Mouse (Mus musculus) left cerebral cortex, adult 2 months (tissue): ENCODE results near the gene Olfr1246. TPM values are rescaled to one million over a fixed set of nuclear protein-coding genes. Genes with fewer than 3 reads are reported as not detected.
"Not testable (repeated sequence)": the region's sequence is repeated elsewhere in the genome, so short reads cannot be mapped to it uniquely, and the experiment has no call there.

Source experiments
- DNase-seq, 2 experiments: peaks; one replicate each; pipeline ENCODE4 v3.0.0; 2021 to 2022; ENCODE audit warnings: low spot score in 2 of 2, mixed read lengths in 1 of 2; ENCODE audit errors: extremely low spot score in 1 of 2
- H3K27ac ChIP-seq: fragments of 200-600 bp; 2 replicates; pipeline ENCODE4 v1.8.1; 2022
- H3K4me3 ChIP-seq: fragments of 200-600 bp; 2 replicates; pipeline ENCODE4 v1.8.1; 2022
- CTCF ChIP-seq: fragments of 200-600 bp; IDR thresholded peaks from 2 replicates; pipeline ENCODE4 v1.8.1; 2022; ENCODE audit warnings: antibody characterized with exemption, mild to moderate bottlenecking, moderate library complexity
- intact Hi-C: fragments of 180-260 bp; cut with DNase I; formaldehyde crosslinking; loops from one replicate; pipeline ENCODE4 v1.15.1; 2025
- long read RNA-seq, 2 experiments: library from polyadenylated mRNA; stranded (forward); transcript quantifications; one replicate each; pipeline ENCODE4 v2.0.0; 2021; ENCODE audit warnings: borderline mapping rate in 2 of 2
- total RNA-seq, 2 experiments: library from RNA; stranded (reverse); gene quantifications; 2 replicates each; pipeline ENCODE4 v1.2.3; 2021

The Olfr1246 gene
- not detected for total RNA-seq
- long read RNA-seq, experiment 1: 0 reads
- long read RNA-seq, experiment 2: 0 reads

DNA sequence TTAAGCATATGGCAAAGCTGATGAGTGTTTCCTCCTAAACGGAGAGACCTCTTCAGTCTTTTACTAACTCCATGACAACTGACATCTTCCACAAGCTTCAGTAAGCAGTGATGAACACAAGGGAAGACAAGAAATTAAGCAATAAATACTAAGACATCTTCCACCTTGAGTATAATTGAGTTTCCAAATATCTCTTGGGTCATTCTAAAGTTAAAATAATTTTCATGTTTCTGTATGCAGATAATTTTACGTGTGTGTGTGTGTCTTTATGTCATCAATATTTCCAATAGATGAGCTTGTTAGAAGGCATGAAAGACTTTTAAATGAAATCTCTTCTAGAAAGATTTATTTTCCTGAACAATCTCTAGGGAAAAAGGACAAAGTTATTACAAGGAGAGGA lies at the start of gene Olfr1246:
Gene Olfr1246 (minus strand): TSS at position 101 of the 400 bp plus-strand sequence.
- DNase-seq: no peak
- TF ChIP-seq CTCF: no peak
- intact Hi-C loops: no loop called here
- Histone ChIP-seq H3K27ac (no peak within 1 kb of the TSS), H3K4me3 (no peak within 1 kb of the TSS)

DNA sequence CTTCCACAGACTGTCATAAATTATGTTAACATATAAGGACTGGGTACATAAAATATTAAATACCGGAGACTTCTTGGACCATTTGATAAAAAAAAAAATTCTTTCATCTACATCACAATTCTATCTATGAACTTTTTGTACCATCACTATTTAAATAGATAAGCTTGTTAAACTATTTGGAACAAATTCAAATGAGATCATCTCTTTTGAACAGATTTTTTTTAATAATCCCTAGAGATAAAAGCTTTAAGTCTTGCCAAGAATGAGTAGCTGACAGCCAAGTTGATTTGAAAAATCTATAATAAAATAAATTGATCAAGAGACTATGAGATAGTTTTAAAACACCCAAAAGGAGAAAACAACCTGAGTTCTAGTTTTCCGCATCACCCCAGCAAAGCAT lies 41.9 kb upstream of the Olfr1246 start, which contains the start of gene Olfr1249:
Gene Olfr1249 (minus strand): TSS at position 101 of the 400 bp plus-strand sequence.
- no peak for DNase-seq
- intact Hi-C loops: no loop called here

DNA sequence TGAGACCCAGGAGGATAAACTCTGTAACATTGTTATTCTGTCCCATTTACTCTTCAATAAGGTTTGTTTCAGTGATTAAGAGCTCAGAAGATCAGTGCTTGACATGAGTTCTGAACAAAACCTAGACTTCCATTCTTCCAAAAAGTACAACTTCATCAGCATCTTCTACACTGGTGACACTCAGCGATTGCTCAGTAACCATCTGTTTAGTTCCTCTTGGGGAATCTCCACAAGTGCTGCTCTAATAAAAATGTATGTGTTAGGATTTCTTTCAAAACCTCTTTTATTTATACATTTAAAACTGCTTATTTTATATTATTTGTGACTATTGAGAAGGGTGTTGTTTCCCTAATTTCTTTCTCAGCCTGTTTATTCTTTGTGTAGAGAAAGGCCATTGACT lies 25.2 kb upstream of the Olfr1246 start, which contains the start of gene Olfr1248:
Gene Olfr1248 (minus strand): TSS at position 101 of the 400 bp plus-strand sequence.
- H3K27ac ChIP-seq, H3K4me3 ChIP-seq, DNase-seq, intact Hi-C loops: not testable (repeated sequence)

More for the DNA sequence above, 41.9 kb upstream of the Olfr1246 start, which contains the start of gene Olfr1249:
- TF ChIP-seq CTCF: no peak
- Histone ChIP-seq H3K4me3 (no peak within 1 kb of the TSS), H3K27ac (no peak within 1 kb of the TSS)

DNA sequence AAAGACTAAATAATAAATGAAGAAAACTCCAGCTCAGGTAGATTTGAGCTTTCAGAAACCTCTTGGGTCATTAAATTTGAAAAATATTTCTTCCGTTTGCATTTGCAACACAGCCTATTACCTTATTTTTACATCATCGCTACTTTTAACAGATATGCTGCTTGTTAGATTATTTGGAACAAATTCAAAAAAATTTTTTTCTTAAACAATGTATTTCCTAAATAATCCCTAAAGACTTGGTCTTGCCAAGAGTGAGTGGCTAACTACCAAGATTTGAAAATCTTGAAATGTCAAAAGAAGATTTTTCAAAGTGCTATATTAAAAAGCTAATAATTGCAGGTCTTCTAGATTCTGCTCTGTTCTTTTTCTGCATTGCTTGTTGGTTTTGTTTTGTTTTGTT lies 21.1 kb upstream of the Olfr1246 start, which contains the start of gene Olfr1247:
Gene Olfr1247 (minus strand): TSS at position 101 of the 400 bp plus-strand sequence.
- no peak within 1 kb of the TSS for H3K27ac ChIP-seq
- H3K4me3 ChIP-seq: no peak within 1 kb of the TSS
- DNase-seq: no peak
- intact Hi-C loops: no loop called here
- TF ChIP-seq CTCF: no peak

DNA sequence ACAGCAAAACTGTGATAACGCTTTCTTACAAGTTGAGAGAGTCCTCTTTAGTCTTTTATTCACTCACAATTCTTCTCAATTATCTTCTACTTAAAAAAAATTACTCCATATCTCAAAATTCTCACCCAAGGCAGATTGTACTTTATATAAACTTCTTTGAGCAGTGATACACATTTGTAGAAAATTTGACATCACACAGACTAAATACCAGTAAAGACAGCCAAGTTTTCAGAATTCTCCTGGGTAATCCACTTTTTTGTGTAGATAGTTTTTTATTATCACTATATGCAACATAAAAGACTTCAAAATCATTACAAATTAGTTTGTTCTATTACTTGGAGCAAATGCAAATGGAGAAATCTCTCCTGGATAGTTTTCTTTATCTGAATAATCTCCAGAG lies 14.6 kb downstream of the Olfr1246 start, which contains the start of gene Olfr1245:
Gene Olfr1245 (minus strand): TSS at position 101 of the 400 bp plus-strand sequence.
- no peak within 1 kb of the TSS for H3K4me3 ChIP-seq
- no peak within 1 kb of the TSS for H3K27ac ChIP-seq
- no peak for DNase-seq
- no peak for TF ChIP-seq CTCF
- intact Hi-C loops: no loop called here

DNA sequence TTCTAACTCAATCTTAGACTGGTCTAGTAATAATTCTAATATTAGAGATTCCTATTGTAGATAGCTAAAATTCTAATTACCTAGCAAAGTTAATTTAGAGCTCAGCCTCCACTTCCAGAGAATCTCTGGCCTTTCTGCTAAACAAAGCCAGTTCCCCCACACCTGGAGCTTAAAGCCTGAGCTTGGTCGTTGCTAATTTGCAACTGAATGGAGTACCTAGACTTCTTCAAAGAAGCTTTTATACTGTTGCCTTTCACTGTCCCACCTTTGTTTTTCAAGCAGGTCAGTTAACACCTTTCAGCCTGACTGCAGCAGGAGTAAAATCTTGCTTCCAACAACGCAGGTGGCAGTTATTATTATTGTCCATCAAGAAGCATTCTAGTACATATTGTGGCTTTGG lies 30.3 kb downstream of the Olfr1246 start:
- intact Hi-C loops, H3K27ac ChIP-seq, H3K4me3 ChIP-seq, DNase-seq: not testable (repeated sequence)

DNA sequence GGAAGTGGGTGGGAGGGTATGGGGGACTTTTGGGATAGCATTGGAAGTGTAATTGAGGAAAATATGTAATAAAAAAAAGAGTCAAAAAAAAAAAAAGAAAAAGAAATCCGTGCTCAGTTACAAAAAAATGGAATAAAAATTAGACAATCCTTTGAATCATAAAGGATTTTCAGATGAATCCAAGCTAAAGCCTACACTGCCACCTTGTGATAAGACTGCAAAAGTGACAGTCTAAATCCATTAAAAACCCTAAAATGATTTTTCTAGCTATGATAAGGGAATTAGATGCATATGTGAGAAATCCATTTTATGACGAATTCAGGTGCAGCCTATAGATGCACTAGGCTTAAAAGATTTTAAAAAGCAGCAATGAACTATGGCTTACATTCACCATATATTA lies 48.4 kb downstream of the Olfr1246 start:
- no peak overlapping the region for H3K4me3 ChIP-seq
- intact Hi-C loops: loop anchor here (2.0 kb wide), 1 partner anchor 1192 kb away; no protein-coding TSS in a partner anchor
- TF ChIP-seq CTCF: peak; percentile 72
- no peak for DNase-seq
- H3K27ac ChIP-seq: no peak overlapping the region

DNA sequence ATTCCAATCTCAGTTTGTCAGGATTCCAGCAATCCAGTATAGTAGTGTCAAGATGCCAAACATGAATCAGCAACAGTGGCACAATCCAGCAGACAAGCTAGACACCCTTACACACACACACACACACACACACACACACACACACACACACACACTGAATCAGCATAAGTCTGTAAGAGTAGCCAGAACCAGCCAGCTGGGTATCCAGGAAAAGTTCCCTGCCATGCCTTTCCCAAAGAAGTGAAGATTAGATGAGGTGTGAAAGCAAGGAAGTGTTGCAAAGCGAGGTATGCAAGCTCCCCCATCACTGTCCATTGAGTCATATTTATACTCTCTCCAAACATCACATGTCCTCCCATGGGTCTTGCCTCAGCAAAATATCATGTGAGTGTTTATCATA lies 53.0 kb downstream of the Olfr1246 start:
- DNase-seq: peak in 1 of 2 experiments; percentile 17
- intact Hi-C loops: no loop called here
- H3K27ac ChIP-seq: no peak overlapping the region
- H3K4me3 ChIP-seq: no peak overlapping the region
- no peak for TF ChIP-seq CTCF

Other genes with a start within 250 kb of the Olfr1246 start
- not detected for gene Olfr1234, start 228.3 kb downstream of the Olfr1246 start, total RNA-seq
- gene Olfr1238, start 183.5 kb downstream of the Olfr1246 start, total RNA-seq: not detected
- gene Olfr1239, start 172.8 kb downstream of the Olfr1246 start, total RNA-seq: not detected
- gene Olfr1240, start 150.2 kb downstream of the Olfr1246 start, total RNA-seq: not detected
- not detected for gene Olfr1241, start 106.0 kb downstream of the Olfr1246 start, total RNA-seq
- not detected for gene Olfr1242, start 94.8 kb downstream of the Olfr1246 start, total RNA-seq
- not detected for gene Olfr1243, start 61.7 kb downstream of the Olfr1246 start, total RNA-seq
- not detected for gene Olfr1245, start 14.7 kb downstream of the Olfr1246 start, total RNA-seq
- gene Olfr1247, start 21.0 kb upstream of the Olfr1246 start, total RNA-seq: under 1 TPM; 0.05 to 0.12 TPM
- not detected for gene Olfr1248, start 25.1 kb upstream of the Olfr1246 start, total RNA-seq
- not detected for gene Olfr1249, start 41.8 kb upstream of the Olfr1246 start, total RNA-seq
- not detected for gene Olfr1250, start 68.3 kb upstream of the Olfr1246 start, total RNA-seq
- not detected for gene Olfr1251, start 78.8 kb upstream of the Olfr1246 start, total RNA-seq
- not detected for gene Olfr1252, start 131.9 kb upstream of the Olfr1246 start, total RNA-seq
- not detected for gene Olfr1253, start 163.9 kb upstream of the Olfr1246 start, total RNA-seq
- gene Olfr1254, start 200.5 kb upstream of the Olfr1246 start, total RNA-seq: not detected
- gene Olfr1255, start 218.9 kb upstream of the Olfr1246 start, total RNA-seq: not detected
- gene Olfr1256, start 248.4 kb upstream of the Olfr1246 start, total RNA-seq: not detected